Mouse (Mus musculus) ES-E14 (cell line): ENCODE data around the gene Pla2g2c.

ENCODE experiments used
- MAFK ChIP-seq: IDR thresholded peaks from 2 replicates; pipeline ENCODE4 v1.6.1; 2014; ENCODE audit warnings: mild to moderate bottlenecking, low read depth, low read length, inconsistent platforms; ENCODE audit not compliant: insufficient read depth
- ZNF384 ChIP-seq: IDR thresholded peaks from 2 replicates; pipeline ENCODE4 v1.6.1; 2012; ENCODE audit warnings: low read depth, low read length, inconsistent platforms

GRCm38 (mm10) chr4:138723493-138724281 is 905 bp upstream of the Pla2g2c start:
- TF ChIP-seq MAFK (no peak), ZNF384 (no peak)
